Mouse (Mus musculus) MEL (cell line): ENCODE results near the gene Drg1. TPM values are rescaled to one million over a fixed set of nuclear protein-coding genes. Genes with fewer than 3 reads are reported as not detected.

ENCODE experiments used
- DNase-seq: peaks from one replicate; pipeline ENCODE4 v3.0.0; 2011; ENCODE audit warnings: low read depth, low spot score
- H3K27ac ChIP-seq: 2 replicates; pipeline ENCODE4 v1.5.1; 2012; ENCODE audit warnings: low read depth, mild to moderate bottlenecking, control low read depth, low read length, moderate library complexity; ENCODE audit not compliant: control insufficient read depth
- H3K27me3 ChIP-seq, 2 experiments: fragments of 150-350 bp in 1 of 2; sonication (generic) in 1 of 2; 2 replicates each; pipeline ENCODE4 v1.6.1; 2012; ENCODE audit warnings: low read length in 2 of 2, mild to moderate bottlenecking in 2 of 2, improper control_type of control experiment in 1 of 2, moderate library complexity in 1 of 2; ENCODE audit not compliant: insufficient read depth in 2 of 2, control insufficient read depth in 1 of 2
- H3K36me3 ChIP-seq, 2 experiments: 2 replicates each; pipeline ENCODE4 v1.6.1; 2012 to 2014; ENCODE audit warnings: low read length in 2 of 2, improper control_type of control experiment in 1 of 2, inconsistent platforms in 1 of 2, mild to moderate bottlenecking in 1 of 2; ENCODE audit not compliant: insufficient read depth in 2 of 2, control insufficient read depth in 1 of 2
- H3K4me1 ChIP-seq, 2 experiments: fragments of 150-350 bp in 1 of 2; sonication (generic) in 1 of 2; 2 replicates each; pipeline ENCODE4 v1.6.1; 2012; ENCODE audit warnings: low read length in 2 of 2, improper control_type of control experiment in 1 of 2, mild to moderate bottlenecking in 1 of 2; ENCODE audit not compliant: insufficient read depth in 2 of 2, control insufficient read depth in 1 of 2
- H3K4me3 ChIP-seq, 2 experiments: fragments of 150-350 bp in 1 of 2; sonication (generic) in 1 of 2; 2 replicates each; pipeline ENCODE4 v1.5.1; 2012; ENCODE audit warnings: low read depth in 2 of 2, low read length in 2 of 2, mild to moderate bottlenecking in 2 of 2, moderate library complexity in 2 of 2, control low read depth in 1 of 2, improper control_type of control experiment in 1 of 2; ENCODE audit not compliant: control insufficient read depth in 1 of 2, insufficient read depth in 1 of 2
- H3K79me2 ChIP-seq: 2 replicates; pipeline ENCODE4 v1.6.1; 2012; ENCODE audit warnings: mild to moderate bottlenecking, low read length, moderate library complexity; ENCODE audit not compliant: control insufficient read depth, poor library complexity, insufficient read depth
- H3K9ac ChIP-seq: 2 replicates; pipeline ENCODE4 v1.6.1; 2012; ENCODE audit warnings: low read depth, mild to moderate bottlenecking, control low read depth, low read length, moderate library complexity; ENCODE audit not compliant: control insufficient read depth, poor library complexity, severe bottlenecking
- H3K9me3 ChIP-seq: fragments of 150-350 bp; sonication (generic); replicated peaks from 2 replicates; pipeline ENCODE4 v1.6.1; 2012; ENCODE audit warnings: mild to moderate bottlenecking, low read length, improper control_type of control experiment, moderate library complexity; ENCODE audit not compliant: insufficient read depth
- BHLHE40 ChIP-seq: IDR thresholded peaks from 2 replicates; pipeline ENCODE4 v1.6.1; 2012; ENCODE audit warnings: low read depth, mild to moderate bottlenecking, inconsistent platforms, low read length, improper control_type of control experiment, borderline replicate concordance
- CTCF ChIP-seq, 3 experiments: IDR thresholded peaks in 2 of 3; conservative IDR thresholded peaks in 1 of 3; 2 replicates each; pipeline ENCODE4 v1.5.1; 2011 to 2012; ENCODE audit warnings: low read length in 3 of 3, low read depth in 2 of 3, mild to moderate bottlenecking in 2 of 3, improper control_type of control experiment in 1 of 3, inconsistent platforms in 1 of 3, mixed read lengths in 1 of 3, moderate library complexity in 1 of 3; ENCODE audit not compliant: control insufficient read depth in 1 of 3, insufficient read depth in 1 of 3, poor library complexity in 1 of 3, severe bottlenecking in 1 of 3
- E2F4 ChIP-seq: IDR thresholded peaks from 2 replicates; pipeline ENCODE4 v1.6.1; 2011; ENCODE audit warnings: low read depth, low read length, improper control_type of control experiment, borderline replicate concordance
- KAT2A ChIP-seq: conservative IDR thresholded peaks from 2 replicates; pipeline ENCODE4 v1.6.1; 2012; ENCODE audit warnings: low read depth, low read length, improper control_type of control experiment, inconsistent platforms
- MAFK ChIP-seq: IDR thresholded peaks from 2 replicates; pipeline ENCODE4 v1.6.1; 2011; ENCODE audit warnings: low read depth, mild to moderate bottlenecking, low read length, improper control_type of control experiment, borderline replicate concordance
- MAX ChIP-seq: IDR thresholded peaks from 2 replicates; pipeline ENCODE4 v1.6.1; 2011; ENCODE audit warnings: low read length, improper control_type of control experiment
- MYB ChIP-seq: IDR thresholded peaks from 2 replicates; pipeline ENCODE4 v1.6.1; 2011; ENCODE audit warnings: mild to moderate bottlenecking, low read depth, low read length, improper control_type of control experiment
- MYC ChIP-seq: IDR thresholded peaks from 2 replicates; pipeline ENCODE4 v1.6.1; 2011; ENCODE audit warnings: low read depth, mild to moderate bottlenecking, low read length, improper control_type of control experiment, moderate library complexity
- NRF1 ChIP-seq: IDR thresholded peaks from 2 replicates; pipeline ENCODE4 v1.6.1; 2014; ENCODE audit warnings: low read depth, mild to moderate bottlenecking, inconsistent platforms, low read length, improper control_type of control experiment, moderate library complexity; ENCODE audit not compliant: poor library complexity, insufficient read depth, severe bottlenecking
- POLR2A ChIP-seq, 2 experiments: IDR thresholded peaks; 2 replicates each; pipeline ENCODE4 v1.6.1; 2011 to 2012; ENCODE audit warnings: low read length in 2 of 2, mild to moderate bottlenecking in 2 of 2, control low read depth in 1 of 2, improper control_type of control experiment in 1 of 2, low read depth in 1 of 2, moderate library complexity in 1 of 2; ENCODE audit not compliant: control insufficient read depth in 1 of 2, insufficient read depth in 1 of 2, poor library complexity in 1 of 2
- RAD21 ChIP-seq: IDR thresholded peaks from 2 replicates; pipeline ENCODE4 v1.6.1; 2011; ENCODE audit warnings: mild to moderate bottlenecking, low read depth, low read length, improper control_type of control experiment
- RCOR1 ChIP-seq: IDR thresholded peaks from 2 replicates; pipeline ENCODE4 v1.6.1; 2012; ENCODE audit warnings: low read depth, mild to moderate bottlenecking, inconsistent platforms, low read length, improper control_type of control experiment
- SIN3A ChIP-seq: IDR thresholded peaks from 2 replicates; pipeline ENCODE4 v1.6.1; 2012; ENCODE audit warnings: low read length, improper control_type of control experiment, inconsistent platforms
- TBP ChIP-seq: IDR thresholded peaks from 2 replicates; pipeline ENCODE4 v1.8.0; 2011; ENCODE audit warnings: low read depth, low read length, improper control_type of control experiment
- USF1 ChIP-seq: IDR thresholded peaks from 2 replicates; pipeline ENCODE4 v1.6.1; 2014; ENCODE audit warnings: low read depth, mild to moderate bottlenecking, inconsistent platforms, low read length, improper control_type of control experiment, moderate library complexity
- USF2 ChIP-seq, 2 experiments: IDR thresholded peaks; 2 replicates each; pipeline ENCODE4 v1.6.1; 2011 to 2012; ENCODE audit warnings: improper control_type of control experiment in 2 of 2, low read length in 2 of 2, borderline replicate concordance in 1 of 2, inconsistent platforms in 1 of 2, low read depth in 1 of 2, mild to moderate bottlenecking in 1 of 2; ENCODE audit not compliant: insufficient read depth in 1 of 2
- ZC3H11A ChIP-seq: IDR thresholded peaks from 2 replicates; pipeline ENCODE4 v1.6.1; 2012; ENCODE audit warnings: low read depth, mild to moderate bottlenecking, inconsistent platforms, low read length, improper control_type of control experiment
- polyA plus RNA-seq, 2 experiments: library from polyadenylated mRNA; stranded (reverse) in 1 of 2; unstranded in 1 of 2; fragments of >175 nt in 1 of 2; fragments of >200 nt in 1 of 2; gene quantifications; 2 replicates each; pipeline versions ENCODE4 v1.2.1 to v1.2.4; 2012; ENCODE audit warnings: low replicate concordance in 2 of 2, low read depth in 1 of 2; ENCODE audit not compliant: insufficient read length in 2 of 2, insufficient read depth in 1 of 2, missing spikeins in 1 of 2
- total RNA-seq: library from RNA; depleted of rRNA; stranded (reverse); fragments of 300-350 nt; gene quantifications from 2 replicates; pipeline ENCODE4 v1.2.3, GENCODE M21; 2012

Drg1 gene
- total and polyA plus RNA-seq, 3 experiments = 161 to 1,664 (median 212) TPM

GRCm38 (mm10) chr11:3305821-3306220 lies 39.6 kb upstream of the Drg1 start:
- H3K27ac ChIP-seq = no peak overlapping the region
- DNase-seq = no peak
- no peaks in the 10 kb centered on the region for H3K27me3 ChIP-seq
- H3K79me2 ChIP-seq = no peaks in the 10 kb centered on the region; the same call in 1 of the 2 replicates
- no peak for TF ChIP-seq MYB
- TF ChIP-seq USF2 (IDR thresholded peaks at IDR 0.05; ENCODE audit: borderline replicate concordance in 1 of 2, insufficient read depth in 1 of 2, low read depth in 1 of 2, low read length in 2 of 2) = no peak
- no peak for TF ChIP-seq USF1
- TF ChIP-seq NRF1 = no peak
- TF ChIP-seq MYC = no peak
- no peak overlapping the region for H3K9ac ChIP-seq
- no peak overlapping the region for H3K4me3 ChIP-seq
- no peaks in the 10 kb centered on the region for H3K9me3 ChIP-seq
- H3K36me3 ChIP-seq = peaks cover 14 to 36% of the 10 kb centered on the region in 2 experiments
- peaks cover 7 to 15% of the 10 kb centered on the region in 2 experiments for H3K4me1 ChIP-seq

DNA sequence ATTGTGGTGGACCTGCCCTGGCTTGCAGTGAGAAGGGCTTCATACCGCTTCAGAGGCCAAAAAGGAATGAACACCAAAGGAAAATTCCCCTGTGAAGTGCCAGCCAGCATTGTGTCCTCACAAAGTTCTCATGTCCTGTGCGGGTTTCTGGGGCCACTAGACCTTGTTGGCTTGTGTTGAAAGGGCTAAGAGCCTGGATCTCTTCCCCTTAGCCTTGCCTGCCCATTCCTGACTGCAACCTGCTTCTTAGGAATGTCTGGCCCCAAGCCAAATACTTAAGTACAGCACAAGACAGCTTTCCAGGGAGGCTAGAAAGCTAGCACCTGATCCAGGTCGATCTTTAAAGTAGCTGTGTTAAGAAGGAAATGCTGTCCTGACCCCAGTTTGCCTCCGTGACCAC lies 36.6 kb upstream of the Drg1 start:
- TF ChIP-seq KAT2A (no peak), POLR2A (IDR thresholded peaks at IDR 0.05; ENCODE audit: control insufficient read depth in 1 of 2, insufficient read depth in 1 of 2, low read depth in 1 of 2, low read length in 2 of 2, poor library complexity in 1 of 2) (no peak), NRF1 (no peak), TBP (no peak), RCOR1 (no peak), MAFK (no peak), USF1 (no peak), SIN3A (no peak), E2F4 (no peak), BHLHE40 (no peak), CTCF (IDR thresholded peaks at IDR 0.05 in 2 of 3, conservative IDR thresholded peaks at IDR 0.05 in 1 of 3; ENCODE audit: control insufficient read depth in 1 of 3, insufficient read depth in 1 of 3, low read depth in 2 of 3, low read length in 3 of 3, poor library complexity in 1 of 3, severe bottlenecking in 1 of 3) (no peak), MAX (no peak), ZC3H11A (no peak), RAD21 (no peak)
- no peak overlapping the region for H3K9ac ChIP-seq
- no peak overlapping the region for H3K4me3 ChIP-seq
- H3K9me3 ChIP-seq = no peaks in the 10 kb centered on the region
- H3K27me3 ChIP-seq = no peaks in the 10 kb centered on the region
- no peak overlapping the region for H3K27ac ChIP-seq
- H3K79me2 ChIP-seq = no peaks in the 10 kb centered on the region; the same call in 1 of the 2 replicates
- no peak for DNase-seq
- H3K4me1 ChIP-seq = no peaks in the 10 kb centered on the region
- peaks cover 0 to 49% of the 10 kb centered on the region in 2 experiments; a peak in 2 of 4 replicates for H3K36me3 ChIP-seq
